Mouse (Mus musculus) hindbrain, embryonic 15.5 days (tissue): ENCODE results near the gene Rffl. TPM values are rescaled to one million over a fixed set of nuclear protein-coding genes. Genes with fewer than 3 reads are reported as not detected.

ENCODE experiments used
- ATAC-seq: fragments of 200-750 bp; cut with Nextera tagmentation; 2 replicates; pipeline ENCODE4 v1.8.0; 2017; ENCODE audit warnings: low read depth, moderate number of reproducible peaks, moderate TSS enrichment; ENCODE audit not compliant: low FRiP score
- H3K27ac ChIP-seq: fragments of 300-500 bp; sonication (generic); replicated peaks from 2 replicates; pipeline ENCODE4 v1.5.1; 2015; ENCODE audit warnings: mild to moderate bottlenecking, inconsistent platforms
- H3K27me3 ChIP-seq: fragments of 300-500 bp; sonication (generic); 2 replicates; pipeline ENCODE4 v1.6.1; 2015; ENCODE audit warnings: control low read depth, inconsistent platforms
- H3K36me3 ChIP-seq: fragments of 300-500 bp; sonication (generic); 2 replicates; pipeline ENCODE4 v1.6.1; 2015; ENCODE audit warnings: control low read depth, inconsistent platforms
- H3K4me1 ChIP-seq: fragments of 300-500 bp; sonication (generic); replicated peaks from 2 replicates; pipeline ENCODE4 v1.6.1; 2015; ENCODE audit warnings: control low read depth, inconsistent platforms
- H3K4me2 ChIP-seq: fragments of 300-500 bp; sonication (generic); 2 replicates; pipeline ENCODE4 v1.6.1; 2015; ENCODE audit warnings: moderate library complexity, mild to moderate bottlenecking, inconsistent platforms
- H3K4me3 ChIP-seq: fragments of 300-500 bp; sonication (generic); 2 replicates; pipeline ENCODE4 v1.5.1; 2015; ENCODE audit warnings: mild to moderate bottlenecking, inconsistent platforms
- H3K9ac ChIP-seq: fragments of 300-500 bp; sonication (generic); 2 replicates; pipeline ENCODE4 v1.6.1; 2015; ENCODE audit warnings: inconsistent platforms
- H3K9me3 ChIP-seq: fragments of 300-500 bp; sonication (generic); 2 replicates; pipeline ENCODE4 v1.6.1; 2016; ENCODE audit warnings: control low read depth, inconsistent platforms
- WGBS: fragments of 180-500 bp; shearing (Covaris S2); methylation state at CpG from one replicate; pipeline ENCODE4 v1.1.7; 2015; 5-methylcytosine and 5-hydroxymethylcytosine counted together
- polyA plus RNA-seq: library from polyadenylated mRNA; unstranded; fragments of >200 nt; fragmentation: Nextera tagmentation; extraction: Ambion mirVana; gene quantifications from 2 replicates; pipeline ENCODE4 v1.2.1, GENCODE M21; 2015

Gene Rffl
- polyA plus RNA-seq, 1 experiment from 2014 or later, result 4.1 TPM

GRCm38 (mm10) chr11:82869506-82870172, 1.4 kb downstream of the Rffl start:
- no peak overlapping the region for H3K9ac ChIP-seq
- peak overlapping the region; percentile 85 for H3K4me2 ChIP-seq
- H3K9me3 ChIP-seq, result no peaks in the 10 kb centered on the region
- ATAC-seq, result no peak
- peaks cover 18% of the 10 kb centered on the region; the same call in 1 of the 2 replicates for H3K4me1 ChIP-seq
- 77% methylated on average over 9 of the region's 9 CpGs for WGBS
- no peaks in the 10 kb centered on the region for H3K27me3 ChIP-seq
- no peaks in the 10 kb centered on the region for H3K36me3 ChIP-seq
- no peak overlapping the region for H3K4me3 ChIP-seq
- no peak overlapping the region for H3K27ac ChIP-seq

DNA sequence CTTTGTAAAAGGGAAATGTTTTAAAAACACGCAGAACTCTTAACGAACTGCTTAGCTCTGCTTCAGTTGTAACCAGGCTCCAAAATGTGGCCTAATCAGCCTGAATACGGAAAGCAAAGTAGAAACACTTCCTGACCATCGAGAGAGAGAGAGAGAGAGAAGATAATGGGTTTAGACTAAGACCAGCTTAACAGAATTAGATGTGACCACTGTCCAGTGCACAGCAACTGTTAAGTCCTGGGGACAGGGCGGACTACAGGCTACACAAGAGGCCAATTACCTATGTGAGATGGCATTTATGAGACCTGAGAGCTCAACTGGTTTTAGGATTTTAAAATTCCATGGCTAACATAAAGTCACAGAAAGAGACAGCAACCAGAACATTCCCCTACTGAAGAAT, 3.1 kb downstream of the Rffl start:
- ATAC-seq, result no peak
- no peaks in the 10 kb centered on the region for H3K9me3 ChIP-seq
- peaks cover 23% of the 10 kb centered on the region; the same call in 1 of the 2 replicates for H3K4me1 ChIP-seq
- H3K27ac ChIP-seq, result no peak overlapping the region
- H3K4me2 ChIP-seq, result no peak overlapping the region
- no peaks in the 10 kb centered on the region for H3K36me3 ChIP-seq
- no peak overlapping the region for H3K9ac ChIP-seq
- H3K27me3 ChIP-seq, result no peaks in the 10 kb centered on the region
- no peak overlapping the region for H3K4me3 ChIP-seq
- 88% methylated on average over 5 of the region's 5 CpGs for WGBS

DNA sequence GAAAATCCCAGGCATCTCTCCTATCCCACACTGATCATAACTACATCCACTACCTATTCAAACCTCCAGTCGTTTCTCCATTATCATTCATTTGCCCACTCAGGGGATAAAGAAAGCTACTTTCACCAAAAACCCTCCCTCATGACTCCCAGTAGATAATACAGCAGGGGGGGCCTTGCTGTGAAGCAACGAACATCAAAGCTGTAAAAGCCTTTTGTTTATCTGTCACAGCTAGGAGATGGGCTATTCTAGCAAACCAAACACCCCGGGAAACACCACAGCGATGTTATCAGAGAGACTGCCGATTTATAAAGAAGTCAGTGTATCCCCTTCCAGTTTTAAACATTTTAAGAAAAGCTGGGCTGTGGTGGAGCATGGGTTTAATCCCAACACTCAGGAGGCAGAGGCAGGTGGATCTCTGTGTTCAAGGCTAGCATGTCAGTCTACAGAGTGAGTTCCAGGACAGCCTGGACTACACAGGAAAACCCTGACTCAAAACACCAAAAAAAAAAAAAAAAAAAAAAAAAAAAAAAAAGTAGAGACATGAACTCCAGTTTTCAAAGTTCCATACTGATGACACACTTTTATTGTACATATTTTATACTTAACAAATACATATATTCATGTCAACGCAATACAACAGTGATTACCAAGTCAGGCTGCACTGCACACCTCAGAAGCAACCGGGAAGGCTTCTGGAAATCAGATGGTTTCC, 4.0 kb downstream of the Rffl start:
- Histone ChIP-seq H3K4me3 (no peak overlapping the region), H3K36me3 (no peaks in the 10 kb centered on the region), H3K9ac (no peak overlapping the region), H3K27me3 (no peaks in the 10 kb centered on the region), H3K27ac (no peak overlapping the region), H3K9me3 (no peaks in the 10 kb centered on the region), H3K4me2 (no peak overlapping the region), H3K4me1 (peaks cover 29% of the 10 kb centered on the region; the same call in 1 of the 2 replicates)
- ATAC-seq, result no peak
- WGBS, result 27% methylated on average over 7 of the region's 7 CpGs

- Histone ChIP-seq H3K27ac (no peak overlapping the region), H3K36me3 (no peaks in the 10 kb centered on the region), H3K4me3 (no peak overlapping the region), H3K9me3 (no peaks in the 10 kb centered on the region), H3K4me2 (no peak overlapping the region), H3K27me3 (no peaks in the 10 kb centered on the region), H3K4me1 (peaks cover 23% of the 10 kb centered on the region; the same call in 1 of the 2 replicates), H3K9ac (no peak overlapping the region)
- no peak for ATAC-seq
- WGBS, result 76% methylated on average over 10 of the region's 10 CpGs
Measured at GRCm38 (mm10) chr11:82865957-82866356, 5.1 kb downstream of the Rffl start.

DNA sequence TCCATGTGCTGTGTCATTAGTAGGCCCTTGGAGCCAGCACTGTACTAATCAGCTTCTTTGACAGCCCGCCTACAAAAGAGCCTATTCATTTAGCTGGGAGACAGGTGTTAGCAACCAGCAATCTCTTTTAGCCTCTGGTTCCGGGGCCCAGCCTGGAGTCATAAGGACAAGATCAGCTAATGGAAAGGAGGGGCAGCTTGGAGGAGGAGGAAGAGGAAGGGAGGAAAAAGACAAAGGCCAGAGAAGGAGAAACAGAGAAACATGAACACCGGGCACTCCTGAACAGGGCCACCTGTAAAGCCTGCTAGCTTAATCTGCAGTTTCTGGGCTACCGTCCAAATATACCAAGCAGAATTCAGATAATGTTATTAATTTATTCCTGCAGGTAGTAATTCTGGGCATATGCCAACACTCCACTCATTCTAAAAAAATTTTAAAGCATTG, 7.5 kb downstream of the Rffl start:
- no peak for ATAC-seq
- whole genome bisulfite sequencing, result 42% methylated on average over 4 of the region's 4 CpGs
- Histone ChIP-seq H3K4me2 (no peak overlapping the region), H3K27me3 (no peaks in the 10 kb centered on the region), H3K4me1 (peaks cover 11% of the 10 kb centered on the region; the same call in 1 of the 2 replicates), H3K36me3 (no peaks in the 10 kb centered on the region), H3K4me3 (no peak overlapping the region), H3K9ac (no peak overlapping the region), H3K27ac (0 out of 2 replicates have a peak overlapping the region, but pooled peaks have one; percentile 34), H3K9me3 (no peaks in the 10 kb centered on the region)

- Histone ChIP-seq H3K4me2 (no peak overlapping the region), H3K4me3 (no peak overlapping the region), H3K9ac (no peak overlapping the region), H3K27me3 (no peaks in the 10 kb centered on the region), H3K27ac (no peak overlapping the region), H3K36me3 (no peaks in the 10 kb centered on the region), H3K9me3 (no peaks in the 10 kb centered on the region), H3K4me1 (peaks cover 11% of the 10 kb centered on the region; the same call in 1 of the 2 replicates)
- 28% methylated on average over 2 of the region's 2 CpGs for WGBS
- ATAC-seq, result no peak
Measured at GRCm38 (mm10) chr11:82863059-82863458, 8.0 kb downstream of the Rffl start.

DNA sequence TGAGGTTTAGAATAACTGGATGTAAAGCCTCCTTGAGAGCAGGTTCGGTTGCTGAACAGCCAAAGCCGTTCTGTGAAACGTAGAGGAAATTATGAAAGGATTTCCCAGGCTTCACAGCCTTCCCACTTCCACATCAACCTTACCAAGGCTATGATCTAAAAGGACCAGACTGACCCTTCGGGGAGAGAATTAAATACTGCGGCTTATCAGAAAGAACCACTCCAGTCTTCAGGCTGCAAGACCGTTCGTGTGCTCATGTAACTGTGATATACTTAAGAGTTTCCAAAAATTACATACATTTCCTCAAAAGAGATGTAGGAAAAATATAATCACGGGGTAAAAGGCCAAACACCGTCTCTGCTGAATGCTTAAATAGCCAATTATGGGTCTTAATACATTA, 8.4 kb downstream of the Rffl start:
- no peaks in the 10 kb centered on the region for H3K36me3 ChIP-seq
- no peak for ATAC-seq
- no peak overlapping the region for H3K4me3 ChIP-seq
- H3K4me2 ChIP-seq, result no peak overlapping the region
- H3K27ac ChIP-seq, result no peak overlapping the region
- H3K9ac ChIP-seq, result no peak overlapping the region
- H3K27me3 ChIP-seq, result no peaks in the 10 kb centered on the region
- WGBS, result 74% methylated on average over 9 of the region's 9 CpGs
- no peaks in the 10 kb centered on the region for H3K9me3 ChIP-seq
- H3K4me1 ChIP-seq, result peaks cover 11% of the 10 kb centered on the region; the same call in 1 of the 2 replicates

- no peak for ATAC-seq
- WGBS, result 69% methylated on average over 8 of the region's 8 CpGs
- H3K36me3 ChIP-seq, result no peaks in the 10 kb centered on the region
- no peak overlapping the region for H3K4me2 ChIP-seq
- no peak overlapping the region for H3K27ac ChIP-seq
- peaks cover 11% of the 10 kb centered on the region; the same call in 1 of the 2 replicates for H3K4me1 ChIP-seq
- H3K4me3 ChIP-seq, result no peak overlapping the region
- H3K9me3 ChIP-seq, result no peaks in the 10 kb centered on the region
- no peaks in the 10 kb centered on the region for H3K27me3 ChIP-seq
- H3K9ac ChIP-seq, result no peak overlapping the region
Measured at GRCm38 (mm10) chr11:82861558-82861957, 9.5 kb downstream of the Rffl start.

- Histone ChIP-seq H3K9me3 (no peaks in the 10 kb centered on the region), H3K27ac (no peak overlapping the region), H3K4me3 (no peak overlapping the region), H3K4me1 (peaks cover 15% of the 10 kb centered on the region), H3K4me2 (no peak overlapping the region), H3K36me3 (no peaks in the 10 kb centered on the region), H3K9ac (no peak overlapping the region), H3K27me3 (no peaks in the 10 kb centered on the region)
- no peak for ATAC-seq
- 88% methylated on average over 6 of the region's 6 CpGs for WGBS
Measured at GRCm38 (mm10) chr11:82860759-82861158, 10.3 kb downstream of the Rffl start.

DNA sequence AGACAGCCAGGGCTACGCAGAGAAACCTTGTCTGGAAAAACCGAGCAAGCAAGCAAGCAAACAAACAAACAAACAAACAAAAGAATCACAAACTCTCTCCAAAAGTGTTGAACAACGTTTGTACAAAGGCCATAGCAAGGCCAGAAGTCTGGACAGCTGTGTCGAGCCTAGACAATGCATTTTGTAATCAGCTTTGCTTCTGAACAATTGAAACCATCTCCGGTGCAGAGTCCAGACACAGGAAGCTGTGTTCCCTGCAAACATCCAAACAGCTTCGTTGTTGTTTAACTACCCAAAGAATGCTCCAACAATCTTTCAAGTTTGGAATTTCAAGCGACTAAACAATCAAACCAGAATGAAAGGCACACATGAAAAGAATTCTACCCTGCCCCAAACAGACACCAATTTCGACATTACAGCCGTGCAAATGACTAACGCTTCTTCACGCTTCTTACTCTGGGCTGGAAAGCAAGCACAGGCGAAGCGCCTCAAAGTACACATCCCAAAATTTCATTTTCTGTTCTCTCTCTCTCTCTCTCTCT, 13.6 kb downstream of the Rffl start:
- ATAC-seq, result no peak
- Histone ChIP-seq H3K4me1 (peaks cover 9% of the 10 kb centered on the region; the same call in 1 of the 2 replicates), H3K27me3 (no peaks in the 10 kb centered on the region), H3K4me3 (no peak overlapping the region), H3K36me3 (no peaks in the 10 kb centered on the region), H3K9ac (no peak overlapping the region), H3K9me3 (no peaks in the 10 kb centered on the region), H3K27ac (no peak overlapping the region), H3K4me2 (no peak overlapping the region)
- WGBS, result 72% methylated on average over 13 of the region's 13 CpGs

GRCm38 (mm10) chr11:82856032-82856431, 15.0 kb downstream of the Rffl start:
- WGBS, result 49% methylated on average over 10 of the region's 10 CpGs
- peak; percentile 30; the same call in 1 of the 2 replicates for ATAC-seq
- Histone ChIP-seq H3K36me3 (no peaks in the 10 kb centered on the region), H3K9me3 (no peaks in the 10 kb centered on the region), H3K9ac (no peak overlapping the region), H3K4me3 (no peak overlapping the region), H3K27ac (no peak overlapping the region), H3K27me3 (no peaks in the 10 kb centered on the region), H3K4me1 (peaks cover 9% of the 10 kb centered on the region; the same call in 1 of the 2 replicates), H3K4me2 (no peak overlapping the region)

DNA sequence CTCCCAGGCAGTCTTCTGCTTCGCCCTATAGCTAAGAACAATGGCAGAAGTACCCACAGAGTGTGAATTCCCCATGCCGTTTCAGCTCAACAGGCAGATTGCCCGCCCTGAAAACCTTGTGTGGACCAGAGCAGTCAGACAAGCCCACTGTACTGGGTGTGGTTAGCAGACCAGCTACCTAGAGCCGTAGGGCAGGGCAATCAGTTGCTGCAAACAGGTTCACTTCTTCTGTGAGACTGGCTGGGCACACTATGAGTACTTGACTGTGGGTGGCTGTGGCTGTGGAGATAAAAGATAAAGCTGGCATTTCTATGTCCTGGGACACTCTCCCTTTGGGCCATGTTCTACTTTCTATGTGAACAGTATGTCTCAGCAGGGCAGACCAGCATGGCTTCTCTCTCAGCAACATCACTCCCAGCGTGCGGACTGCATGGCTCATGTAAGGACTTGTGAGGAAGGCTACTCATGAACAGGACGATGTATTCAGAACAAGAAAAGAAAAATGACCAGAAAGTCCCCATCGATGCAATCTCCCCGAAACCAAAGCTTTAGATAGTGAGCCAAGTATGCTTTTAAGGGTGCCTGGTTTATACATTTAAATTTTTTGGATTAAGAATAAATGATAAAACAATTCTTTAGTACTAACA, 15.6 kb downstream of the Rffl start:
- H3K36me3 ChIP-seq, result no peaks in the 10 kb centered on the region
- 73% methylated on average over 9 of the region's 9 CpGs for WGBS
- peaks cover 9% of the 10 kb centered on the region; the same call in 1 of the 2 replicates for H3K4me1 ChIP-seq
- H3K9ac ChIP-seq, result no peak overlapping the region
- no peak for ATAC-seq
- H3K9me3 ChIP-seq, result no peaks in the 10 kb centered on the region
- H3K27me3 ChIP-seq, result no peaks in the 10 kb centered on the region
- no peak overlapping the region for H3K4me3 ChIP-seq
- no peak overlapping the region for H3K4me2 ChIP-seq
- H3K27ac ChIP-seq, result no peak overlapping the region
